Mouse (Mus musculus) ovary, postnatal 14 days (tissue): Measurements from ENCODE around the gene Sema5a.

ENCODE experiments used
- DNase-seq: peaks from one replicate; pipeline ENCODE4 v3.0.0; 2022; ENCODE audit warnings: low spot score

Gene Sema5a

GRCm38 (mm10) chr15:32306557-32307243, 62.1 kb downstream of the Sema5a start:
- DNase-seq, result no peak

DNA sequence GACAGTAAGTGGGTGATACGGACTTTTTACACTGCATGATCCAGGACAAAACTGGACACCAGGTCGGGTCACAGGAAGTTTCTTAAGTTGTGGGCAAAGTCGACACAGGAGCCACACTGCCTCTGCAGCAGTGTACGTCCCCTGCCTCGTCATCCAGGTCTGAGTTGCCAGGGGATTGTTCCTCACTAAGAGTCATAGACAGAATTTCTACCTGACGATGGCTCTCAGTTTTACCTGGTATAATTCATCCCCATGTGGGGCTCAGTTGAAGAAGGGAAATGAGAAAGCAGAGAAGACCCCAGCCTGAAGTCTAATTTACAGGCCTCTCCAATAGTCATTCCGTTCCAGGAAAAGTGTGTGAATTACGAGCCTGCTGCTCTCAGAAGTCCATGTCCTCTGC, 66.2 kb downstream of the Sema5a start:
- no peak for DNase-seq

DNA sequence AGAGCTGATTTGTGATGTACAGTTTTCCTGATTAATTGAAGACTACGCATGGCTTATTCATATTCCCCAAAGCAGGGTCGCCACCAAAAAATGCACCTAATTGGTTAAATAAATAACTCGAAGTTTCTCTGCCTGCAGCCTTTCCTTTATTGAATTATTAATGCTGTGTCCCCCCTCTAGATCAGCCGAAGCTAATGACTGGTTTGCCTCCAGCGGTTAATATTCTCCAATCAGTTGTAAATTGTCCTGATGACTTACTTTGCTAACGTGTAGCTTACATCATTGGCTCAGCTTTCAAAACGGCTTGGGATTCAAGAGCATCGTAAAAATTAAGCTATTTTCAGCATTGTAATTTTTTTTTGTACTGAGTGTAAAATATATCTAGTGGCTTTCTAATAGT, 66.7 kb downstream of the Sema5a start:
- no peak for DNase-seq

GRCm38 (mm10) chr15:32317074-32317473, 72.5 kb downstream of the Sema5a start:
- no peak for DNase-seq

DNA sequence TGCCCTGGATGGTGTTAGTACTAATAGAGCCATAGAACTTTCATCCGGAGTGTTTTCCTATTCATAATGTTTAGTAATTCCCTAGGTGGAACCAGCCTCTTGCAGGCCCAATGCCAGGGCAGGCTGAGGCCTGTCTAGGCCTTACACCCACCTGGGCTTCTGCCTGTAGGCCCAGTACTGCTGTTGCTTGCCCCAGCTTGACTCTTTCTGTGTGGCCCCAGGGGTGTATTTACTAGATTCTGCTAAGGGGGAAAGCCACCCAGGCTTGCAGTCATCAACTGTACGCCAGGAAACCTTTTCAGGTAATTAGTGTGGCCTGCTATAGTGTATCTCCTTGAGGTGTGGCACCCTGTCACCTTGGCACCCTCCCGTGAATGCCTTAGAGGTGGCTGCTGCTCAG, 76.1 kb downstream of the Sema5a start:
- no peak for DNase-seq

DNA sequence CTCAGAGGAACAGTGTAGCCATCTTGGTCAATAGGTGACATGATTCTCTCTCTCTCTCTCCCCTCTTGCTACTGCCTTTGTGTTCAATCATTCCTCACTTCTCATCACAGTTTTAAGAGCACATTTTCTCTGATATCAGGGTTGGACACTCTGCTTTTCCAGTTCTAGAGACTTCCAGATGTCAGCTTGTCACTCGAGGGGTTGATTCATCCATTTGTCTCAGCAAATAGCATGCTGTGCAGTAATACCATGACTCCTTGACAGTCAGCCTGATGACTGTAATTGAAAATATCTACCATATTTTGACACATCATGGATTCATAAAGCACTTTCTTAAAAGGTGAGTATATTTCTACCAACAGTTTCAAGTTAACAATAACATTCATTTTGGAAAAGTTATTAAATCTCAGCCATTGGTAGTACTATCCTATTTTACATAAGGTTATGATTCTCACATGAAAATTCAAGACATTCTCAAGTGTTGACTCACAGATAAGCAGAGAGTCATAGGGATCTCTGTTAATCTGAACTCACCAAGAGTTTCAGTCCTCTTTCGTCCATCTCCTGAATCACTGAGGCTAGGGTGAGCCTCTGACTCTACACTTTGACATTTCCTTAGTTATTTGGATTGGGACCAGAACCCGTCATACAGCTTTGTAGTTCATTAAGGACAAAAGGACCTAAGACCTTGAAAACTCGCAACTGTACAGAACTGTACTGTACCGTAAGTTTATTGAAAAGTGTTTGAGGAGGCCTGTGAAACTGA, 78.0 kb downstream of the Sema5a start:
- DNase-seq, result no peak

- DNase-seq, result no peak
Measured at GRCm38 (mm10) chr15:32323224-32323623, 78.6 kb downstream of the Sema5a start.

DNA sequence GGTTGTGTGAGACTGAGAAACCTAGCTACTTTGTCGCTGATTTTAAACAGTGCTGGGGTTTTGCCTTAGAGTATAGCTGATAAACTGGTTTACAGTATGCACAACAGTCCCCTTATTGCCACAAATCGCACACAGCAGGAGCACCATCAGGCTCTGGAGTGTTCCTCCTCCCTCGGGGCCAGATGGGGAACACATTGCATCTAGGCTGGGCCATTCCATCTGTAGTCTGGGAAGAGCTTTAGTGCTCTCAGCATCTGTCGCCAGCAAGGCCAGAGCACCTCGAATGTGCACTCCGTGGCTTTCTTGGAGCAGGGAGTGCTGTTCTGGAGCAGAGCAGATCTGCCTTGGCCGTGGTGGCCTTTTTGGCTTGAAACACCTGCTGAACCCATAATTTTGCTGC, 79.5 kb downstream of the Sema5a start:
- no peak for DNase-seq

- DNase-seq, result no peak
Measured at GRCm38 (mm10) chr15:32328370-32329004, 83.9 kb downstream of the Sema5a start.

DNA sequence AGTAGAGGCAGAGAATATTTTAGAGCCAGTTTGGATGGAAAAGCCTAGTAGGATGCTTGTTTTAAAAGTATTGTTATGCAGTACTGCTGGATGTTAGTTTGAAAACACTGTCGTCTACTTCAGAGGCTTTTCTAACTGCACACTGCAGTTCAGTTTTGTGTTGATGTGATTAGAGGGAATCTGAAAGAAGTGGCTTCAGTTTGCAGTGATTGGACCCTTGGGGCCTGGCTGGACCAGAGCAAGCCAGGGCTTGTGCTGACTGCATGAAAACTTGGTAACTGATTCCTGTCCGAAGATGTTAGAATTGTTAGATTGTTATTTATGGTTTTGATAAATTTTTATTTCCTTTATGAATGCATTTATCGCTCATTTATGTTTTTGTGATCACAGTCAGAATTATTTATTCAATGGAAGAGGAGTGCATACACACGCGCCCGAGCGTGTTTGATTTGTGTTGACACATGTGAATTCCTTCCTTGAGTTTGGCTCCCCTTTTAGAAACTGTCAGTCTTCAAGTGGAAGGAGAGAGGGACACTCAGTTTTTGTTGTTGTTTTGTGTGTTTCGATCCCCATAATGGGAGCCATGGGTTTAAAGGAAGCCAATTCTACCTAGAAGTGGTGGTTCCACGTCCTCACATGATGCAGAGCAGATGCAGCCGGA, 85.2 kb downstream of the Sema5a start:
- DNase-seq, result no peak

DNA sequence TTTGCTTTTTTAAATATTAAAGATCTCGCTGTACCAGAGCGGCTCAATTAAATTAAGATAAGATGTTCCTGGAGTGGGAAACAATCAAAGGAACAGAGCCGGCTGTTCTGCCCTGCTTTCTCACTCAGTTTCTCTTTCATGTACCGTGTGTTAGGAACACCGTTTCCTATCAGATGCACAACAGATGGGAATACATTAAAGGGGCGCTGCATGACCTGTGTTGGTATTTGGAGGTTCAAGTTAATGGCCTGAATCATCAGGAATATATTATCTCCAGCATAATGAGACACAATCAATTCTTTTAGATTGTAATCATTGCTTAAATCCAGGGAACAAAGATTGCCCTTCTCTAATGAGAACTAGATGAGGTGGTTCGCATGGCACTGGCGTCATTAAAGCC, 85.8 kb downstream of the Sema5a start:
- no peak for DNase-seq

DNA sequence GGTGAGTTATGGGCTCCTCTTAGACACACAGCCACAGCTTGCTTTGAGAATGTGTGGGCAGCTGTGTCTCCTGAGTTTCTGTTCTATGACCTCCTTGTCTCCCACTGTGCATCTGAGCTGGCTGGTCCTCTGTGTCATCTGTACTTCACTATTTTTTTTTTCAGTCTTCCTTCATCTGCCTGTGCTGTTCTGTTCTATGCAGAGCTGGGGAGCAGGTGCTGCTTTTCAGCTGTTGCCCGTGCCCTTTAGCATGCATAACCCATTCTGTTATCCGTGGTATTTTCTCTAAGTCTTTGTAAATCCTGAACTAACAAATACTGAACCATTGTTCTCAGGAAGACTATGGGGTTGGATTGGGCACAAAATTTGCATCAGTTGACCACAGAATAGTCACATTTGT, 86.4 kb downstream of the Sema5a start:
- no peak for DNase-seq

DNA sequence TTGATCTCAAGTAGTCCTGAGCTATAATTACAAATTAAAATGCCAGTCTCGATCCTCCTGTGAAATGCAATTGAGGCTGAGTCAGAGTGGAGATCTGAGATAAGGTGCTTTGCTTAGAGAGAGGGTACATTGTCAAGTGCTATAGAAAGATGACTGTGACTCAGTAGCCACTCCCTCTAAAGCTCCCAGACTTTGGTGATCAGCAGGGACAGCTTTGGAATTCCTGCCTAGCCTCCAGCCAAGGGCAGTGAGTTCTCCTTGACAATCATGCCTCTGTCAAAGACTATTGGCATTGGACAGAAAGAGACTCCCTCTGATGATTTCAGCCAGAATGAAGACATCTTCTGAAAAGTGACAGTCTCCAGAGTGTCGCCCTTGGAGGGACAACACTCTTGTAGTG, 88.8 kb downstream of the Sema5a start:
- no peak for DNase-seq

DNA sequence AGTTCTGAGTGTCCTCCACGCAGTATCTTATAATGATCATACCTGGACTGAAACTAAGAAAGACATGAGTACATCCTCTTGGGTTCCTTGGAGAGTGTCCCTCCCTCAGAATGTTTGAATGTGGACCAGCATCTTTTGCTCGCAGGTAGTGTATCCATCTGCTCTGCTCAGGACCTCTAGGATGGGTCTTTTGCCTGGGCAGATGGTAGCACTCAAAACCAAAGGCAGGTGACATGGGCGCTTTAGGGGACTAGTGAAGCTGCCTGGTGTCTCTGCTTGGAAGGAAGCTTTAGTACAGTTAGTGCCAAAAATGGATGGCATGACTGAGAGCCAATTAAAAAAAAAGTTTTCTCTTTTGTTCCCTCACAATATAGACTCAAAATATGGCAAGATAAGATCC, 93.2 kb downstream of the Sema5a start:
- no peak for DNase-seq

DNA sequence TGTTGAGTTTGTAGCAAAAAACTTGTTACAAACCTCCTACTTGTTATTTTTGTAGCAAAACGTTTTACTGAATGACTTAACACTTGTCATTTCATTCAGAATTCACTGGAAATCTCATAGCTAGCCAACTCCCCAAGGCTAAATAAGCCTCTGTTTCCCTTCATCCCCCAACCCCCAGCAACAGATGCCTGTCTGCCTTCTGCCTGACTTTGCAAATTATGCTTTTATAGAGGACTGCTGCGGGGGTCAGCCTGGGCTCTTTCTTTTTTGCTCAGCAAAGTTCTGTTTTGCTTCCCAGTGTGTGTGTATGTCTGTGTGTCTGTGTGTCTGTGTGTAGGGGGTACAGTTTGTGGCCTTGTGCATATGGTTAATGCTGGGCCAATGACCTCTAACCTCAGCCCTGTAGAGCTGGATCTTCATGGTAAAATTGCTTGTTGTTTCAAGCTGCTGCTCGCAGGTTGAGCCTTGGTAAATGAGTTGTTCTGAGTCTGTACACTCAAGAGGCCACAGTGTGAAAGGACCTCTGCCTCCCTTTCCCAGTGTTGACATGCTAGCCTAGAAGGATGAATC, 94.2 kb downstream of the Sema5a start:
- no peak for DNase-seq

DNA sequence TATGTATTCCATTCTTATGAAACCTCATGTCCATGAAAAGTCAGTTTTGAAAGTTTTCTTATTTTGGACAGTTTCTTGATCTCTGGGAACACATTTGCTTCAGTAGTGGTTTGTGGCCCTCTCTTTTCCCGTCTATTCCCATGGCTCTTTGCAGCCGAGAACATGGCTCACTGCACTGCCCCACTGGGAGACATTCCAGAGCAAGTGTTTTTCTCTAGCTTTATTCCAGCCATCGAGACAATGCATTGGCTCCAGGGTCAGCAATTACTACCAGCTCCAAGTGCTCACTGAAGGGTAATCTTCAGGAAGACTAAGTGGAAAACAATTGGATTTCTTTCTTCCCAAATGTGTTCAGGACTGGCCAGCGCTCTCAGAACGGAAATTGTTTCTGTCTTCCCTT, 94.8 kb downstream of the Sema5a start:
- DNase-seq, result no peak

DNA sequence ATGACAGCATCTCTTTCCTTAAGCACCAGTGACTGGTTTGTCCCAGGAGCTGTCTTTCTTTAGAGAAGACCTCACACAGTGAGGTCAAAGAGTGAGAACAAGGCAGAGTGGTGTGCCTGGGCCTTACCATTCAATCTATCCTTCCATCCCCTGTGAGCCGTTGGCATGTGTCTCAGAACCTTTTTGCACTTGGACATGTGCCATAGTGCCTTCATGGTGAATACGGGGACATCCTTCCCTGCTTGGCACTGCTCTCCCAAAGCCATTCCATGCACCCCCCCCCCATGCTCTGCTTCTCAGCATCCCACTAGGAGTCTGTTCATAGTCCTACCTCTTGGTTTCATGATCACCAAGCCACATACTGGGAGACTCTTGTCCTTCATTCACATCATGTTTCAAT, 96.8 kb downstream of the Sema5a start:
- no peak for DNase-seq

GRCm38 (mm10) chr15:32343544-32343943, 98.9 kb downstream of the Sema5a start:
- no peak for DNase-seq

GRCm38 (mm10) chr15:32347315-32347714, 102.7 kb downstream of the Sema5a start:
- no peak for DNase-seq

- no peak for DNase-seq
Measured at GRCm38 (mm10) chr15:32349276-32349675, 104.7 kb downstream of the Sema5a start.

DNA sequence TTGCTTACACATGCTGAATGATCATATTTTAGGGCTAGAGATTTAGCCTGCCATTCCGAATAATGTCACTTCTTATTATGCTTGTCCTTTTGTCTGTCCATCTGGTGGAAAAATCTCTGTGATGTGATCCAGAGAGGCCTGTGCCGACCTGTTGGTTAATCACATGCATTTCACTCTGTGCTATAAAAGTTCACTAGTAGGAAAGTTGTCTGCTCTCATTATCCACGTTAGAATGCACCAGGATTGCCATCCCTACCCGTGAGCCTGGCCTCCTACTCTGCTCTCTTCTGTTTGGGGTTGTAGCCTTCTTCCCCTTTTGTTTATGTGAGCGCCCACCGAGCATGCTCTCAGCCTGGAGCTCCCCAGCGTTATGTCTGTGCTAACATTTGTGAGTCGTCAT, 108.4 kb downstream of the Sema5a start:
- DNase-seq, result no peak

GRCm38 (mm10) chr15:32353513-32353912, 108.9 kb downstream of the Sema5a start:
- DNase-seq, result no peak
